Mouse (Mus musculus) bone marrow macrophage, adult 2 months (primary cell): ENCODE measurements around the gene Dact3. TPM values are rescaled to one million over a fixed set of nuclear protein-coding genes. Genes with fewer than 3 reads are reported as not detected.
A peak's percentile ranks its signal among the peaks of the same experiment; 100 is the strongest.

Experiments used
- H3K27ac ChIP-seq: 2 replicates; pipeline ENCODE4 v1.5.1; 2012; ENCODE audit warnings: low read depth, low read length; ENCODE audit not compliant: insufficient read depth
- H3K4me1 ChIP-seq: 2 replicates; pipeline ENCODE4 v1.6.1; 2012; ENCODE audit warnings: low read length; ENCODE audit not compliant: control insufficient read depth, insufficient read depth
- H3K4me3 ChIP-seq: 2 replicates; pipeline ENCODE4 v1.5.1; 2012; ENCODE audit warnings: mild to moderate bottlenecking, low read length, moderate library complexity; ENCODE audit not compliant: insufficient read depth
- CTCF ChIP-seq: IDR thresholded peaks from 2 replicates; pipeline ENCODE4 v1.5.1; 2012; ENCODE audit warnings: low read depth, mild to moderate bottlenecking, low read length, moderate library complexity
- POLR2A ChIP-seq: IDR thresholded peaks from 2 replicates; pipeline ENCODE4 v1.6.1; 2012; ENCODE audit warnings: mild to moderate bottlenecking, low read depth, low read length, borderline replicate concordance
- polyA plus RNA-seq: library from polyadenylated mRNA; stranded (reverse); fragments of >200 nt; gene quantifications from 2 replicates; pipeline ENCODE4 v1.2.4, GENCODE M21; 2012; ENCODE audit not compliant: missing spikeins, insufficient read depth, insufficient read length

The Dact3 gene
- polyA plus RNA-seq, 1 experiment, result 1.3 TPM

DNA sequence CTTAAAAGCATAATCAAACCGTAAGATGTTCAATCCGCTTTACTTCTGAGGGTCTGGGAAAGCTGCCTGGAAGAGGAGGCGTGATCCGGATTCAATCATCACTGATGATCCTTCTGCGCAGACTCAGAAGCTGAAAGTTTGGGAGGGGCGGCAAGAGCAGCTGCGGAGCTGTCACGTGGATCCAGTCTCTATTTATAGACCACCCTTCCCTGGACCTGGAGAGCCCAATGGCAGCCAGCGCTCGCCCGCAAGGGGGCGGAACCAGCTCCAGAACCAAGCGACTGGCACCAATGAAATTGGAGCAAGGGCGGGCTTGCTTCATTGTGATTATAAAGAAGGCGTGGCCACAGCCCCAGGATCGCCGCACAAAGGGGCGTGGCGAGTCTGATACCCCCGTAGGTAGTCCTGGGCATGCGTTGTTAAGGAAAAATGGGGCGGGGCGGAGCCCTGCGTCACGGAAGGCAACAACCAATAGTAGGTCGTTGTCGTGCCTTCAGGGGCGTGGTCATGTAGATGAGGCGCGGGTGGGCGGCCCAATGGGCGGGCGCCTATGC lies 284 bp upstream of the Dact3 start:
- H3K27ac ChIP-seq, result peak overlapping the region; percentile 67
- no peaks in the 10 kb centered on the region for H3K4me1 ChIP-seq
- peak overlapping the region; percentile 53 for H3K4me3 ChIP-seq
- TF ChIP-seq CTCF, result no peak
- TF ChIP-seq POLR2A, result no peak

DNA sequence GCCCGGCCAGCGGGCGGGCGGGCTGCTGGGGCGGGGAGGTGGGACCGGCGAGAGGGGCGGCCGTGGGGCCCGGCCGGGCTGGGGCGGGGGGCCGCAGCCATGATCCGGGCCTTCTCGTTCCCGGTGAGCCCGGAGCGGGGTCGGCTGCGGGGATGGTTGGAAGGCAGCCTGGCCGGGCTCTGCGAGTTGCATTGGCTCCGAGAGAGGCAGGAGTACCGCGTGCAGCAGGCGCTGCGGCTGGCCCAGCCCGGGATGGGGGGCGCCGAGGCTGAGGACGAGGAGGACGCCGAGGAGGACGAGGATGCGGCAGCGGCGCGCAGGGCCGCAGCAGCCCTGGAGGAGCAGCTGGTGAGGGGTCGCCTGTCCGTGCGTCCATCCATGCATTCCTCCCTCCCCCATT lies 209 bp downstream of the Dact3 start:
- H3K27ac ChIP-seq, result no peak overlapping the region
- TF ChIP-seq POLR2A (no peak), CTCF (no peak)

DNA sequence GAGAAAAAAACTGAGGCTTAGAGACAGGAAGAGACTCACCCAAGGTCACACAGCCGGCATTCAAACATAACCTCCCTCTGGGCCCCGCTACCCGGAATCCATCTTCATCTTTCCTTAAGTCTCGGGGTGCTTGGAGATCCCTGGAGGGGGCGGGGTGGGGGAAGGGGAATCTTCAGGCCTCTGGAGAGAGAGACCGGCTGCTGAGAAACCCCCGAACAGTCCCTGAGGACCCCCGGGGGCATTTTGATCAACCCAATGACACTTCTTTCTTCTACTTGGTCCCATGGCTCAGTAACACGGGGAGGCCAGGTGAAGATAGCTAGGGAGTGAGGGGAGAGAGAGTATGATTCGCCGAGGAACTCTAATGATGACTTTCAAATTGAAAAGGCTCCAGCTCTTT lies 889 bp downstream of the Dact3 start:
- Histone ChIP-seq H3K4me3 (no peak overlapping the region), H3K4me1 (peaks cover 8% of the 10 kb centered on the region)
- TF ChIP-seq POLR2A, result no peak
- TF ChIP-seq CTCF, result no peak

More for the DNA sequence above, 209 bp downstream of the Dact3 start:
- Histone ChIP-seq H3K4me1 (peaks cover 2% of the 10 kb centered on the region), H3K4me3 (peak overlapping the region; percentile 55)

DNA sequence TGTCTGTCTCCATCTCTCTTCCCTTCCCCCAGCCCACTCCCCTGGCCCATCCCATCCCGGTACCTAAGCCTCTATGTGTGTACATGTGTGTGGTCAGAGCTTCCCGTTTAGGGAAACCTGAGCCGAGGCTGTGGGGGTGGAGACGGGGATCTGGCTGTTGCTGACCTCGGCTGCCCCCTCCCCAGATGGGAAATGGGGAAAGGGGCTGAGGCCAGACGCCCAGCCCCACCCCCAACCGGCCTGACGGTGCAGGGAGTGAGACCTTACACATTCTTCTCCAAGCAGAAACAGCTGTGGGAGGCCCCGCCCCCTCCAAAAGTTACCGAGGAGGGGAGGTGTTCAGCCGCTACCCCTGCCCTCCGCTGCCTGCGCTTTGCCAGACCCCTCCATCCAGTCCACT lies 1.5 kb downstream of the Dact3 start:
- Histone ChIP-seq H3K27ac (no peak overlapping the region), H3K4me1 (peaks cover 8% of the 10 kb centered on the region), H3K4me3 (no peak overlapping the region)
- TF ChIP-seq CTCF (no peak), POLR2A (no peak)

More for the DNA sequence above, 889 bp downstream of the Dact3 start:
- no peak overlapping the region for H3K27ac ChIP-seq

DNA sequence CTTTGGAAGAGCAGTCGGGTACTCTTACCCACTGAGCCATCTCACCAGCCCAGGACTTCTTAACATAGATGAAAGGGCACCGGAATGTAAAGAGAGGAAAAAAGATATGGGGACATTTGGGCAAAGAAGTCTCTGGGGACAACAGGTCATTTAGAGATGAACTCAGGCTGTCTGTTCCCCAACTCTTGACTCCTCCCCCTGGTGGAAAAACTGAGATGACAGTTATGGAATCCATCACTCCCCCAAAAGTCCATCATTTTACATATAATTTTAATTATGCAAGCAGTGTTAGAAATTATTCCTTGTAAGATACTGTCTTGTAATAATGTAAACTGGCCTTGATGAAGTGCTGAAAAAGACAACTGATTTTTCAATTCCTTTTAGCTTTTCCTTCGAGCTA lies 2.6 kb downstream of the Dact3 start:
- TF ChIP-seq CTCF (no peak), POLR2A (no peak)
- no peak overlapping the region for H3K27ac ChIP-seq
- no peak overlapping the region for H3K4me3 ChIP-seq
- peaks cover 8% of the 10 kb centered on the region for H3K4me1 ChIP-seq

DNA sequence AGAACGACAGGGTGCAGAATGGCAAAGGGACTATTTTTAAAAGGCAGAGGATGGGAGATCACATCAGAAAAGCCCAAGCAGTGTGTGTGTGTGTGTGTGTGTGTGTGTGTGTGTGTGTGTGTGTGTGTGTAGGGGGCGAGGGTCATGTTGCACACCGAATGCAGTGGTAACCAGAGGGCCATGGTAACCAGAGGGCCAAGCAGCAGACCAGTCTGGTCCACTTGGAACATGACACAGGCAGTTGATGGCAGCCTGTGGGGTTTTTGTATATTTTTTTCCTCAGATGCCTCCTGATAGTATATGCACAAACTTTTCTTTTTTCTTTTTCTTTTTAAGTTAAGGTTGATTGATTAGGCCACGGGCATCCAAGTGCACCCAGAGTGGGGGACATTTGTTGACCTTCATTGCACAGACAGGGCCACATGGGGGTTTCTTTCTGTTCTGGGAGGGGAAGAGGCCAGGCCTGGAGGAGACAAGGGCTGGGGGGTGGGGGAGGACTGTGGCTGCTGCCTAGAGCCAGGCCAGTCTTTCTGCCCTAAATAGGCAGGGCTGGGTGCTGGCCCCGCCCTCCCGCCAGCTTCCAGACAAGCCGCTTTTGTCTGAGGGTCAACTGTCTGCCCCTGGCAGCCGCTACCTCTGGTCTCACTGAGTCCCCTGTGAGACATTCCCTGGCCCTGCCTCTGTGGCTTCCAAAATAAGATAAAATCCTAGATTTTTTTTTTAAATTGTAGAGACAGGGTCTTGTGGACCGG lies 4.9 kb downstream of the Dact3 start:
- Histone ChIP-seq H3K4me3 (no peak overlapping the region), H3K27ac (no peak overlapping the region), H3K4me1 (peaks cover 8% of the 10 kb centered on the region)
- TF ChIP-seq POLR2A, result no peak
- no peak for TF ChIP-seq CTCF

DNA sequence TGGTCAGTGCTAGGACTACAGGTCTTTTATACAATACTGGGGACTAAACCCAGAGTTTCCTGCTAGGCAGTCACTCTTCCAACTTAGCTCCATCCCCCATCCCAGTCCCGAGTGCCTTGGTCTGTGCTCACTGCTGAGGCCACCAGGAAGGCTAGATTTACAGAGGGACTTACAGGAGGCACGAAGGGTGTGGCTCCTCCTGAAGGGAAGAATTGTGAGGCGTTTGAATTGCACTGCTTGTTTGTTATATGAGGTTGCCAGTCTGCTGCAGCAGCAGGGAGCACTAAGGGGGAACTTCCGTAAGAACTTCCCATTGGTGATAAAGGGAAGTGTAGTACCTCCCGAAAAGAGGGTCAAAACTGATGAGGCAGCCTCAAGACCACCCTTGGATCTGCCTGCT lies 5.5 kb downstream of the Dact3 start:
- TF ChIP-seq POLR2A (no peak), CTCF (no peak)
- Histone ChIP-seq H3K4me1 (peaks cover 8% of the 10 kb centered on the region), H3K27ac (no peak overlapping the region), H3K4me3 (no peak overlapping the region)

DNA sequence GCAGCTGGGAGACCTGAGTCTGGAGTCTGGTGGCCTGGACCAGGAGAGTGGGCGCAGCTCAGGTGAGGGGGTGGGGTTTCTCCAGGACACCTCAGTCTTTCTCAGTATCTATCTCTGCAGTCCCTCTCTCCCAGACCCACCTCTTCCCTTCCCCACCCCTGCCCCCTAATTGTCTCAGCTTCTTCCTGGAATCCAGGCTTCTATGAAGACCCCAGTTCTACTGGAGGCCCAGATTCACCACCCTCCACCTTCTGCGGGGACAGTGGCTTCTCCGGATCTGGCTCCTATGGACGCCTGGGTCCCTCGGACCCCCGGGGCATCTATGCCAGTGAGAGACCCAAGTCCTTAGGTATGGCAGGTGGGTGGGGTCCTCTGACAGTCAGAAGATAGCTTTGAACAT lies 8.0 kb downstream of the Dact3 start:
- peaks cover 8% of the 10 kb centered on the region for H3K4me1 ChIP-seq
- no peak overlapping the region for H3K27ac ChIP-seq
- TF ChIP-seq CTCF (no peak), POLR2A (no peak)
- no peak overlapping the region for H3K4me3 ChIP-seq

DNA sequence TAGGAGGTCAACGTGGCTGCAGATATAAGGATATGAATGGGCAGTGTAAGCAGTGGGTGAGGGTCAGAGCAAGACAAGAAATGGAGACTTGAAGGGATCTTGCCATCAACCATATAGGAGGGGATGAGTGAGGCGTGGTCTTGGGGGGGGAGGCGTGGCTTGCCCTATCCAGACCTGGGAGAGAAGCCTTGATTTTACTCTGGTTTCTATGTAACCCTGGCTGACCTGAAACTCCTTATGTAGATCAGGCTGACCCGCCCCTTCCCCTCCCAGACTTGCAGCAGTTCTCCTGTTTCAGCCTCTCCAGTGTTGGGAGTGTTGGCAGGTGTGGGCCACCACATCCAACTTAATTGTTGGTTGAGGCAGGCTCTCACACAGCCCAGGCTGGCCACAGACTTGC lies 9.2 kb downstream of the Dact3 start:
- no peak for TF ChIP-seq POLR2A
- no peak for TF ChIP-seq CTCF
- Histone ChIP-seq H3K4me3 (no peak overlapping the region), H3K4me1 (peaks cover 8% of the 10 kb centered on the region), H3K27ac (no peak overlapping the region)

DNA sequence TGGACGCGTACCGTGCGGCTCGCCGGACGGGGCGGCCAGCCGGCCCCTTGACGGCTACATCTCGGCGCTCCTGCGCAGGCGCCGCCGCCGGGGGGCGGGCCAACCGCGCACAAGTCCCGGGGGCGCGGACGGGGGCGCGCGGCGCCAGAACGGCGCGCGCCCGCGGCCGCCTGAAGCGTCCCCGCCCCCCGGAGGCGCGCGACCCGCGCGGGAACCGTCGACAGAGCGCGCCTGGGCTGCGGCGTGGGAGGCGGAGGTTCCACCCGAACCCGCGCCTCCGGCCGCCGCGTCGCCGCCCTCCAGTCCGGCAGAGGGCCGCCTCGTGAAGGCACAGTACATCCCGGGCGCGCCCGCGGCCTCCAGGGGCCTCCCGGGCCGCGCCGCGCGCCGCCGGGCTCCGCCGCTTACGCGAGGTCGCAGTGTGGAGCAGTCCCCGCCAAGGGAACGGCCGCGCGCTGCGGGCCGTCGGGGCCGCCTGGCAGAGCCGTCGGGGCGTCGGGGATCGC lies 10.2 kb downstream of the Dact3 start:
- H3K4me1 ChIP-seq, result peaks cover 6% of the 10 kb centered on the region
- TF ChIP-seq CTCF (no peak), POLR2A (no peak)
- no peak overlapping the region for H3K27ac ChIP-seq
- peak overlapping the region; percentile 25; the same call in 1 of the 2 replicates for H3K4me3 ChIP-seq
